Mouse (Mus musculus) brain, adult 10 weeks (tissue): ENCODE results near the gene 1700021F05Rik. TPM values are rescaled to one million over a fixed set of nuclear protein-coding genes. Genes with fewer than 3 reads are reported as not detected.

Experiments used
- polyA plus RNA-seq: library from polyadenylated mRNA; stranded (reverse); fragments of 350-450 nt; fragmentation: Illumina TruSeq; extraction: RNeasy Lipid Tissue Mini Kit (QIAGEN cat#74804); gene quantifications from one replicate; pipeline ENCODE4 v1.2.3, GENCODE M21; 2015; ENCODE audit warnings: low read depth, low replicate concordance

Gene 1700021F05Rik
- polyA plus RNA-seq: 51.4 TPM

DNA sequence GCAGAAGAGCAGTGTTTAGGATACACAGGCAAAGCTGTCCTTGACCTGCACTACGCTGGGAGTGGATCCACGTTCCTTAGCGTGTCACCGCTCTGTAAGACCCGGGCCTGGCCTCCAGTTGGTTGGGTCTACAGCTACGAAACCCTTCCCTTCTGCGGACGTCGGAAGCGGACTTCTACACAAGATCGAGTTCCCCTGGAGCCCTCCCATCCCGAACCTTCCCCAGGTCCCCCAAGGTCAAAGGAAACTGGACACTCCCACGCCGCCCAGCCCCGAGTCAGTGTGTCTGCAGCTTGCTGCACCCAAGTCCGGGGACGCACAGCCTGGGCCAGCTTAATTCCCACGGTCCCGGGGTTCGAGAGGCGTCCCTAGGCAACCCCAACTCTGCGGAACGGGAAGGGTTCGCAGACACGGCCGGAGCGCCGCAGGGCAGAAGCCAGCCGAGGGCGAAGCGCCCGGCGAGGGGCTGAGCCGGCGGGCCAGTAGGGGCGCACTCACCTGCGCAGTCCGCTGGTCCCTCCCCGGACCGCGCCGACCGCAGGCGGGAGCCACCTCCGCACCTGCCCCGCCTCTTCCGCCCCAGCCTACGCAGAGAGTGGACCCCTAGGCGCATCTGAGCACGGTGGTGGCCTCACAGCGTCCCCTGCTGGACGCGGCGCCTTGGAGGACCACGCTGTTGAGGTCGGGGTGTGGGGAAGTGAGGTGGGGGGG lies at the start of gene 1700021F05Rik:
Gene 1700021F05Rik (minus strand): TSS at position 553 of the 711 bp plus-strand sequence.

DNA sequence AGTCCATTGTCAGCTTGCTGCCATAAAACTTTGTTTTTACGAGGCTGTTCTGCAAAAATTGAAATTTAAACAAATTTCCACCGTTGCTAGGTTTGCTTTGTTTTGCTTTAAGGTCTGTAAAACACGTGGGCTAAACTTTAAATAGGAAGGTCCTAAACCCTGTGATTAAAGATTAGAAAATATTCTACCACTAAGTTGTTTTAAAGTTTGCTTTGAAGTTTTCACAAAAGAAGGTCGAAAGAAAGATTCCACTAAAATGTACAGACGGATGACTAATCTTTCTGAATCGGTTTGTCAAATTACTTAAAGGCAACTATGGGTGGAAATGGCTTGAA lies 37.2 kb upstream of the 1700021F05Rik start, which contains the start of gene Cd24a:
Gene Cd24a (plus strand): TSS at position 288 of the 335 bp plus-strand sequence.

DNA sequence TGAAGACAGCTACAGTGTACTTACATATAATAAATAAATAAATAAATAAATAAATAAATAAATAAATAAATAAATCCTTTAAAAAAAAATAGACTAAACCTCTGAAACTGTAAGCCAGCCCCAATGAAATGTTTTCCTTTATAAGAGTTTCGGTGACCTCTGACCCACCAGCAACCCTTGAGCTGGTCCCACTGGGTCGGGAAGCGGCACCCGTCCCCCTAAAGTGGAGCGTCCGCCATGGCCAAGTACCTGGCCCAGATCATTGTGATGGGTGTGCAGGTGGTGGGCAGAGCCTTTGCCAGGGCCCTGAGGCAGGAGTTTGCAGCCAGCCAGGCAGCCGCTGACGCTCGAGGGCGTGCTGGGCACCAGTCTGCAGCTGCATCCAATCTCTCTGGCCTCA lies 16.9 kb downstream of the 1700021F05Rik start, which contains the start of gene Gm9803:
Gene Gm9803 (plus strand): TSS at position 154 of the 400 bp plus-strand sequence.

DNA sequence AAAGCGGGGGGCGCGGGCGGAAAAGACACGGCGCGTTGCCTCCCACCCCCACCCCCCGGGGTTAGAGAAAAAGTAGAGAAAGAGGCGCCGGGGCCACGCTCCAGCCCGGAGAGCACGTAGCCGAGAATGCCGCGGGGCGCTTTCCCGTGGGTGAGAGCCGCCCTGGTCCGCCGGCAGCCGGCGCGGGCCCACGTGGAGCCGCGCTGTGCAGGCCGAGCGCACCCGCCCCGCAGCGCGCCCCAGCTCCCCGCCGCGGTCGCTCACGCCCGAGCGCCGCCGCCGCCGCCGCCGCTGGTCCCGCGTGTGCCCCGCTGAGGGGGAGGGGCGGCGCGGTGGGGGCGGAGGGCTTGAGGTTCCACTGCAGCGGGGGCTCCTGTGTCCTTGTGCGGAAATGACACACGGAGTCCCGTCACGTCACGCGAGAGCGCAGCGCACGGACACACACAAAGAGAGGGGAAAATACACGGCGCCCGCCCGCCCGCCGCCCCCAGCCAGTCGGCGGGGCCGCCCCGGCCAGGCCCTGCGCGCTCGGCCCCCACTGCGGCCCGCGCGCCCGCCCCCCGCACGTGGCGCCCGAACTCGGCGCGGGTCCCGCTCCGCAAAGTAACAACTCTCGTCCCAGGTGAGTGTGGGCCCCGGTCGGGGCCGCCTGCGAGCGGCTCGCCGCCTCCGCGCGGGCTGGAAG lies 61.9 kb downstream of the 1700021F05Rik start, which contains the start of gene Bend3:
Gene Bend3 (plus strand): TSS at position 81 of the 685 bp plus-strand sequence.

Other genes with a start within 250 kb of the 1700021F05Rik start
- 2.4 TPM for gene Bend3, start 62.2 kb downstream of the 1700021F05Rik start, polyA plus RNA-seq
- gene Gm9803, start 16.9 kb downstream of the 1700021F05Rik start, polyA plus RNA-seq: 8.9 TPM
- 15.7 TPM for gene Cd24a, start 37.3 kb upstream of the 1700021F05Rik start, polyA plus RNA-seq